ENCODE assay signal across 8 mouse cellular contexts in the genomic region with DNA sequence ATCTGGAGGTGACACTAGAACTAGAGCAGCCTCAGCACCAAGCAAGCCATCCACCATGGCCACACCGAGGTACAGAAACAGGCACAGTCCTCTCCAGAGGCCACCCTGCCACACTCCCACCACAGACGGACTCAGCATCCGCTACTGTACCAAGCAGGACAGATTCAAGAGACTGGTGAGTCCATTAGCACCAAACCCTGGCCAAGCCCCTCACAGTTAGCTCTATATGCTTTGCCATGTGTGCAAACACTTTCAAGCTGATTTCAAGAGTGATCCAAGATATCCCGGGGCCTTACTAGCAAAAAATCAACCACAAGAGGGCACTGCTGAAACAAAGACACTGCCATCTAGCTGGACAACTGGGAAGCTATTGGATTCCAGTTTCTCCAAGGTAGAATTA. TPM values are rescaled to one million over a fixed set of nuclear protein-coding genes. Genes with fewer than 3 reads are reported as not detected.
DNase-seq lines count a peak whose midpoint lies in the region; ATAC-seq and TF ChIP-seq lines count a peak whose summit lies in the region.
"Had no signal": no experiment of that assay in that cellular context is flagged by ENCODE, and none has a peak within 500 bp of the region (broad histone marks: within the 10 kb centered on the region; RNA-seq: fewer than 3 reads in every experiment).

No protein-coding gene starts in this region.

- no peak for TF ChIP-seq POLR2A in small intestine, adult 2 months (IDR thresholded peaks at IDR 0.05; ENCODE audit: low read depth, low read length)

- no peaks in the 10 kb centered on the region for H3K27me3 ChIP-seq in G1E (ENCODE audit: insufficient read depth, low read length)
- H3K27me3 ChIP-seq in small intestine, adult 2 months (ENCODE audit: control insufficient read depth, insufficient read depth, low read length) = no peaks in the 10 kb centered on the region
- H3K27me3 ChIP-seq: megakaryocyte, embryonic 14.5 days had no signal

- no peak overlapping the region for H3K4me3 ChIP-seq in G1E (ENCODE audit: low read depth, low read length)
- no peak overlapping the region for H3K4me3 ChIP-seq in layer of hippocampus, adult 2 months
- H3K4me3 ChIP-seq in small intestine, adult 2 months (ENCODE audit: low read depth, low read length) = no peak overlapping the region
- H3K4me3 ChIP-seq: megakaryocyte, embryonic 14.5 days had no signal

- TF ChIP-seq CTCF in G1E (IDR thresholded peaks at IDR 0.05; ENCODE audit: low read depth, low read length) = no peak
- peak; percentile 92 for TF ChIP-seq CTCF in layer of hippocampus, adult 2 months (conservative IDR thresholded peaks at IDR 0.05)
- TF ChIP-seq CTCF in small intestine, adult 2 months (IDR thresholded peaks at IDR 0.05; ENCODE audit: extremely low read depth, insufficient read length, insufficient replicate concordance, low read depth, low read length) = peak; percentile 35; the same call in 1 of the 2 replicates

- no peak overlapping the region for H3K27ac ChIP-seq in layer of hippocampus, adult 2 months
- no peak overlapping the region for H3K27ac ChIP-seq in small intestine, adult 2 months (ENCODE audit: insufficient read depth, low read depth, low read length)

- peak; percentile 45; the same call in 1 of the 2 replicates for ATAC-seq in G1E (ENCODE audit: extremely low read depth, insufficient number of reproducible peaks, low FRiP score, poor library complexity, severe bottlenecking)
- ATAC-seq in granulocyte monocyte progenitor cell, adult 5-6 weeks (replicated peaks; ENCODE audit: poor library complexity, severe bottlenecking) = peak; percentile 70

- no peaks in the 10 kb centered on the region for H3K9me3 ChIP-seq in G1E (replicated peaks)
- H3K9me3 ChIP-seq: megakaryocyte, embryonic 14.5 days had no signal

- no peaks in the 10 kb centered on the region for H3K4me1 ChIP-seq in G1E (ENCODE audit: insufficient read depth, low read depth, low read length)
- no peaks in the 10 kb centered on the region for H3K4me1 ChIP-seq in small intestine, adult 2 months (ENCODE audit: control insufficient read depth, insufficient read depth, insufficient read length, low read length)
- H3K4me1 ChIP-seq: megakaryocyte, embryonic 14.5 days had no signal

- 69% methylated on average over 4 of the region's 4 CpGs for WGBS in small intestine, adult 2 months

- peak; percentile 13 for DNase-seq in CD4-positive helper T cell, adult 2 months (ENCODE audit: low read depth, low spot score)
- peak; percentile 5 for DNase-seq in G1E (ENCODE audit: low spot score)
- DNase-seq in cerebellum, adult 9-11 months = peak; percentile 52
- peak; percentile 48 to 70 for DNase-seq in layer of hippocampus, adult 2 months (ENCODE audit: low spot score in 2 of 2)
- peak; percentile 78 for DNase-seq in lung, postnatal 10 days

- H3K36me3 ChIP-seq in G1E (replicated peaks) = peaks cover 28% of the 10 kb centered on the region
- peaks cover 8% of the 10 kb centered on the region for H3K36me3 ChIP-seq in small intestine, adult 2 months (ENCODE audit: control insufficient read depth, insufficient read depth, low read length)

RNA-seq across cellular contexts. Expression of gene Kif16b, which starts 41.9 kb away (rescaled TPM):
- total RNA-seq in G1E (2014; fragmentation: Nextera tagmentation) (16.9 and 17.6 TPM in 2 replicates), G1E (2017) (15.6 and 17.2 TPM in 2 replicates)
- 3.5 and 3.9 TPM in 2 replicates for polyA plus RNA-seq in G1E (2012)
- total RNA-seq in granulocyte monocyte progenitor cell, adult 5-6 weeks (2014; fragmentation: Nextera tagmentation) = 15.4 and 17.5 TPM in 2 replicates
- total RNA-seq in granulocyte monocyte progenitor cell, adult 5-6 weeks (2017) = 20.7 and 22.4 TPM in 2 replicates
- total RNA-seq in layer of hippocampus, adult 2 months (2021) = 10 to 100 TPM; 10.3 to 11.8 TPM
- polyA plus RNA-seq in small intestine, adult 2 months (2012; rRNA removed) = 5.5 and 12.5 TPM in 2 replicates

Comparison
In these comparisons a context has a peak if more than half of its experiments do, and no peak if none do; other contexts are left out.
1. DNase-seq: peak in every context shown above with its lines; median percentile 78 in lung, postnatal 10 days; 59 in layer of hippocampus, adult 2 months; 52 in cerebellum, adult 9-11 months; 13 in CD4-positive helper T cell, adult 2 months; 5 in G1E.